Mouse (Mus musculus) liver, embryonic 14.5 days (tissue): Measurements from ENCODE around the gene Col1a2.

Source experiments
- CTCF ChIP-seq: IDR thresholded peaks from 2 replicates; pipeline ENCODE4 v1.5.1; 2016; ENCODE audit warnings: antibody characterized with exemption, low read depth, control low read depth
- EP300 ChIP-seq: IDR thresholded peaks from 2 replicates; pipeline ENCODE4 v1.6.1; 2016; ENCODE audit warnings: antibody characterized with exemption, low read depth

- TF ChIP-seq CTCF: no peak
- TF ChIP-seq EP300: no peak
Observed at GRCm38 (mm10) chr6:4561621-4562020, 57.0 kb downstream of the Col1a2 start.
